Mouse (Mus musculus) E14TG2a.4 (cell line): ENCODE measurements around the gene Cdc42ep4.
A peak's percentile ranks its signal among the peaks of the same experiment; 100 is the strongest.

Experiments used
- H3K27me3 ChIP-seq: 2 replicates; pipeline ENCODE4 v1.6.1; 2014; ENCODE audit warnings: low read length, control low read depth; ENCODE audit not compliant: insufficient read depth
- H3K36me3 ChIP-seq: 2 replicates; pipeline ENCODE4 v1.6.1; 2014; ENCODE audit warnings: low read length, control low read depth; ENCODE audit not compliant: insufficient read depth
- H3K4me1 ChIP-seq: replicated peaks from 2 replicates; pipeline ENCODE4 v1.6.1; 2014; ENCODE audit warnings: low read depth, low read length, control low read depth
- H3K4me3 ChIP-seq: replicated peaks from 2 replicates; pipeline ENCODE4 v1.5.1; 2014; ENCODE audit warnings: mild to moderate bottlenecking, low read length
- H3K9me3 ChIP-seq: 2 replicates; pipeline ENCODE4 v1.6.1; 2014; ENCODE audit warnings: low read length, control low read depth
- CTCF ChIP-seq: conservative IDR thresholded peaks from 2 replicates; pipeline ENCODE4 v1.5.1; 2014; ENCODE audit warnings: low read length
- NANOG ChIP-seq: IDR thresholded peaks from 2 replicates; pipeline ENCODE4 v1.6.1; 2014; ENCODE audit warnings: borderline replicate concordance, low read length, mixed read lengths
- POU5F1 ChIP-seq: IDR thresholded peaks from 2 replicates; pipeline ENCODE4 v1.6.1; 2014; ENCODE audit warnings: low read length, borderline replicate concordance

The Cdc42ep4 gene

DNA sequence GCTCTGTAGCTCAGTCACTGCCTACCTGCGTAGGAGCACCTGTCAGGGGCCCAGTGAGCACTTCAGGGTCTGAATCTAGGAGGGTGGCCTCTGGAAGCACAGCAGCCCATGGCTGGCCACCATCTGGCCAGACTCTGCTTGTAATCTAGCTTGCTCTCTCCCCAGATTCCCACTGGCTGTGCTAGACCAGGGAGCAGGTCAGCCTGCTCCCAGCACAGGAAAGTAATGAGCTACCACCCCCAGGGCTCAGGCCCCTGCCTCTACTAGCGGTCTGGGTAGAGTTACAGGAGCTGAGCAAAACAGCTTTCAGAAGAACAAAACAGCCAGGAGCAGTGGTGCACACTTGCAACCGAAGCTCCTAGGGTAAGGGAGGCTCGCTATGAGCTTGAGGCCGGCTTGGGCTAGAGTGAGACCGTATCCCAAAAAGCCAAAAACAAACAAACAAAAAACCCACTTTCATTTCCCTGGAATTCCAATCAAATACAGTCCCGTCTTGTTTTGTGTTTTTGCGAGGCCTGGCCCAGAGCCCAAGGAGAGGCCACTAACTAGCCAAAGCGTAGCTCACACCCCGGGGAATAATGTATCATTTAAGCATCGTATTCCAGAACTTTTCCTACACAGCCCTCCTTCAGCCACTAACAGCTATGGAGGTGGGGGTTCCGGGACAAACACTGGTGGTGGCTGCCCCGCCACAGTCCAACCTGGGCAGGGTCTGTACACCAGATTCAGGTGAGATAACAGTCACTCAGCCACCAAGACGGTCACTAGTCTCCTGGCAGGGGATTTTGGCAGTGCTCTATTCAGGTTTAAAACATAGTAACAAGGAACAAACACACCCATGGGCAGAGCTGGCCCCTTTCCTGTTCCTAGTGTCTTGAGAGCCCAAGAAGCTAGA is 24.4 kb downstream of the Cdc42ep4 start:
- TF ChIP-seq CTCF (no peak), NANOG (no peak), POU5F1 (no peak)

DNA sequence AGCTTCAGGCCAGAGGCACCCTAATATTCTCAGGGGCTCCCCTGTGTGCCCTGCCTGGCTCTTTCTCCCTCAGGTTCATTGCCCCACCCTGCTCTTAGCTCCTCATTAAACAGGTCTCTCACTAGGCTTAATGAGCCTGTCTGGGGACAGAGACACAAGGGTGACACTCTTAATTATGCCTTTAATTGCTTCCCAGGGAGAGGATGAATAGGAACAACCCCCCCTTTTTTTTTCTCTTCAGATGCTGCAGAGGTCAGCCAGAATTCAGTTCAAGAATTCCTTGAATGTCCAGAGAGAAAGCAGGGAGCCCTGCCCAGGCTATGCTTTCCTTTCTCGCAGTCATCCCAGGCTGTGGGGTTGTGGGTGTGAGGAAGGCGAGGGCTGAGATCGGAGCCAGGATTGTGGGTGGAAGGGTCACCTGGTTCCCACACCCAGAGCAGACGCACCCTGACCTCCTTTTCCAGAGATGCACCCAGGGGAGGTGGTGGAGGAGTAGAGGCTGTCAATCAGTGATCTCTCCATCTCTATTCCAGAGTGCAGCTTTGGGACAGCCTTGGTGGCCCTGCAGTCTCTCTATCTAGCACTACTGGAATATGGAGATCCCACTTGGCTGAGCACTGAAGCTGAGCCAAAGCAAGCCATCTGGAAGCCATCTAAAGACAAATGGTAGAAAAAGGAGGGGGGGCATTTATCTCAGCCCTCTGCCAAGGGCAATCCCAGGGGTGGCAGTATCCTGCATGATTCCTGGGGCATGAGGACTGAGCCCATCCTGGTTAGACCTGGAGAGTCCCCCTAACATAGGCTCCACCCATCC is 26.2 kb downstream of the Cdc42ep4 start:
- Histone ChIP-seq H3K4me1 (peaks cover 79% of the 10 kb centered on the region), H3K27me3 (peaks cover 18% of the 10 kb centered on the region), H3K4me3 (no peak overlapping the region), H3K9me3 (no peaks in the 10 kb centered on the region), H3K36me3 (peaks cover 48% of the 10 kb centered on the region)
- TF ChIP-seq NANOG (no peak), POU5F1 (no peak)

More for the DNA sequence above, 24.4 kb downstream of the Cdc42ep4 start:
- H3K9me3 ChIP-seq = no peaks in the 10 kb centered on the region
- H3K27me3 ChIP-seq = peaks cover 12% of the 10 kb centered on the region
- peaks cover 88% of the 10 kb centered on the region for H3K4me1 ChIP-seq
- peaks cover 65% of the 10 kb centered on the region for H3K36me3 ChIP-seq
- H3K4me3 ChIP-seq = no peak overlapping the region

DNA sequence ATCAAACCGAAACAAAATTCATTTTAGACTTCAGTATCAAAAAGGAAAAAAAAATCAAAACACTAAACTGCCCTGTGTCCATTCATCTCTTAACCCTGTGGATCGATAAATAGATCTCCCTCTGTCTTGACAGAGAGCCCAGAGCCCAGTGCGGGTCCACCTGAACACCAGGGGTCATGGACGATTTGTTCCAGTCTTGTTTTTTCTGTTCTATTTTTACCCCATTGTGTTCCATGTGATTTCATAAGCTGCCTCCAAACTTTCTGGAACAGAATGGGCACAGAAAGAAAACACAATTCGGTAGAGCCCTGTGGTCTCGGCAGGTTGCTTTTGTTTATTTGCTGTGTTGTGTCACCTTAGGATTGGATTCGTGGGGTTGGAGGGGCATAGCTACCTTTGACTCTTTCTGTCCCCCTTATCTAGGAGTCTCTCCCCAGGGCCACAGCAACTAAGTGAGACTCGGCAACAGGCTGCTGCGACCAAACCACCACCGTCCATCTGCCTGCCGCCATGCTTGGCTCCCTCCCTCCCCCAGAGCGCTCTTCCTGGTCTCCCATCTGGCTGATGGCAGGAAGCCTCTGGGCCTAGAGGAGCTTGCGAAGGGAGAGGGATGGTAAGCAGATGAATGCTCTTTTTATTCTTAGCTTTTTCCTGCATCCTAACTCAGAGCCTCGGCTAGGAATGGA is 29.1 kb downstream of the Cdc42ep4 start:
- peaks cover 24% of the 10 kb centered on the region for H3K27me3 ChIP-seq
- no peak for TF ChIP-seq CTCF
- TF ChIP-seq POU5F1 = no peak
- TF ChIP-seq NANOG = no peak

DNA sequence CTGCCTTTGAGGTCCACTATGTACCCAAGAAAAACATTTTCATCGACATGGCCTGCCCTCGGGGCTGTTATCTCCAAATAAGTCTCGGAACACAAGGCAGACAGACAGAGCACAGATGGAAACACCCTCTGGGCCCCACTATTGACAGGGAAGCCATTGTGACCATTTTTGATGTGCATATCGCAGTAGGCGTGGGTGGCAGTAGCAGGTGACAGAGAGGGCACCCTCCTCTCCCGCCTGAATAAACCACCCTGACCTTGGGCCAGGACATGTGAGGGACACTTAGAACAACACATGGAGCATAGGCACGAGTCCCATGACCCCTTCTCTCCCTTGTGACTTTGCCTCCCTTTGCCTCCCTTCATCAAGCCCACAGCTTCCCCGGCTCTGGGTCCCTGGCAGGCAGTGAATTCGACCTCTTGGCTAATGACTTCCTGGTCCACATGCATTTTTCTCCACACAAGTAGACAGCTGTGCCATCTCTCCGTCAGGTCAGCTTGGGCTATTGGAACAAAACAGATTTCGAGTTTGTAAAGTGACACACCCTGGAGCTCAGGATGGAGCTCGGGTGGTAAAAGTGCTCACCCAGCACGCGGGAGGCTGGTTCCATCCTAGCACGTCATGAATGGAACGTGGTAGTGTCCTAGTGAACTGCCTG is 33.8 kb downstream of the Cdc42ep4 start:
- Histone ChIP-seq H3K4me1 (peaks cover 73% of the 10 kb centered on the region), H3K36me3 (no peaks in the 10 kb centered on the region), H3K4me3 (no peak overlapping the region), H3K9me3 (no peaks in the 10 kb centered on the region), H3K27me3 (peaks cover 25% of the 10 kb centered on the region; the same call in 1 of the 2 replicates)
- no peak for TF ChIP-seq CTCF
- no peak for TF ChIP-seq POU5F1
- TF ChIP-seq NANOG = no peak

More for the DNA sequence above, 29.1 kb downstream of the Cdc42ep4 start:
- H3K9me3 ChIP-seq = no peaks in the 10 kb centered on the region
- peaks cover 71% of the 10 kb centered on the region for H3K4me1 ChIP-seq
- peak overlapping the region; percentile 65 for H3K4me3 ChIP-seq
- H3K36me3 ChIP-seq = peaks cover 21% of the 10 kb centered on the region

DNA sequence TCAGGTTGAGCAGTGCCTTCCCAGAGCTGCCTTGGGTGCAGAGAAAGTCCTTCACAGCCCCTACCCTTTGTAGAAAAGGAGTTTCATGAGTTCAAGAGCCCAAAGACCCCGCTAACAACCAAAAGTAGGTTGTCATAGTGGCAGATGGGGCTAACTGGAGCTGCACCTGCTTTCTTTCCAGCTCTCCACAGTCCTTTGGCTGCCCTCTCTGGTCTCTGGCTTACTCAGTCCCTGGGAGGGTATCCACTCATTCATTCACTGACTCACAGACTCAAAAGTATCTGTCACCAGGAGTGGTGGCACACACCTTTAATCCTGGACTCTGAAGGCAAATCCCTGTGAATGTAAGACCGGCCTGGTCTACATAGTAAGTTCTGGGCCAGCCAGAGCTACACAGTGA is 35.5 kb downstream of the Cdc42ep4 start:
- Histone ChIP-seq H3K9me3 (no peaks in the 10 kb centered on the region), H3K4me1 (peaks cover 78% of the 10 kb centered on the region), H3K27me3 (peaks cover 15% of the 10 kb centered on the region; the same call in 1 of the 2 replicates), H3K4me3 (no peak overlapping the region), H3K36me3 (no peaks in the 10 kb centered on the region)
- TF ChIP-seq NANOG = no peak
- TF ChIP-seq POU5F1 = no peak
- no peak for TF ChIP-seq CTCF

DNA sequence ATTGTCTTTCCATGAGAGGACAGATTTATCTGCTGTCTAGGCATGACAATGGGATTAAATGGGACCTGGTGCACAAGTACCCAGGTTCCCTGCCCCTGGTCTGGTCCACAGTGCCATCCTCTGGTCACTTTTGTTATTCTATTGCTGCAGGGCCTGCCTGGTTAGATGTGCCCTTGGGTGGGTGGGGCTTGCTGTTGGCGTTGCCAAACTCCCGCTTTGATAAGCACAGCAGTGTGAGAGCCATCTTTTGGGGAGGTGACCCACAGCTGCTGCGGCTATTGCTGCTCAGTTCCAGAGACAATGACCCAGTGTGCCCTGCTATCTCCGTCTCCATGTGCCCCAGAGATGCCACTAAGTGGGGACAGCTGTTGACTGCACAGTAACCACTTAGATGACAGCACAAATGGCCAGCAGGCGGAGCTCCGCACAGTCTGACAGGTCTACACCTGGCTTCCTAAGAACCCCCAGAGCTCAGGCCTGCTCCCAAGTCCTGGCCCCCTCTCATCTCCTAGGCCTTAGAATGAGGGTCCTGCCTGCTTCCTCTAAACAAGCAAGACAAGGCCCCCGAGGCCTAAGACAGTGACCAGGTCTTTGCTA is 36.5 kb downstream of the Cdc42ep4 start:
- H3K4me3 ChIP-seq = no peak overlapping the region

DNA sequence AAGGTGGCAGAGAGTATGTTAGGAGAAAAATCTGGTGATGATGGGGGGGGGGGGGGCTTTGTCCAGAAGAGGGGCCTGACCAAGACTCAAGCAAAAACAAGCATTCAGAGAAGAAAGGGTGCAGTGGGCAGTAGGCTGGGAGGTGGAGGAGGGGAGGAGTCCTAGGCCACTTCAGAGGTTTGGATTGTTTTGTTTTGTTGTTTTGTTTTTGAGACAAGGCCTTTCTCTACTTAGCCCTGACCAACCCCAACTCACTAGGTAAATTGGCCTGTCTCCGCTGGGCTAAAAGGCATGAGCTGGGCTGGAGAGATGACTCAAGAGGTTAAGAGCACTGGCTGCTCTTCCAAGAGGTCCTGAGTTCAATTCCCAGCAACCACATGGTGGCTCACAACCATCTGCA is 40.6 kb downstream of the Cdc42ep4 start:
- H3K4me3 ChIP-seq = peak overlapping the region; percentile 82
- peaks cover 2% of the 10 kb centered on the region; the same call in 1 of the 2 replicates for H3K27me3 ChIP-seq
- H3K36me3 ChIP-seq = peaks cover 16% of the 10 kb centered on the region
- TF ChIP-seq POU5F1 (no peak), NANOG (no peak), CTCF (no peak)
- peaks cover 82% of the 10 kb centered on the region for H3K4me1 ChIP-seq
- H3K9me3 ChIP-seq = no peaks in the 10 kb centered on the region

More for the DNA sequence above, 36.5 kb downstream of the Cdc42ep4 start:
- H3K9me3 ChIP-seq = no peaks in the 10 kb centered on the region
- TF ChIP-seq POU5F1 = no peak
- 0 out of 2 replicates have a peak, but pooled peaks have one; percentile 12 for TF ChIP-seq CTCF
- peaks cover 15% of the 10 kb centered on the region; the same call in 1 of the 2 replicates for H3K27me3 ChIP-seq
- peaks cover 83% of the 10 kb centered on the region for H3K4me1 ChIP-seq
- no peaks in the 10 kb centered on the region for H3K36me3 ChIP-seq
